Mouse (Mus musculus) MEL (cell line): ENCODE measurements at regions not wholly inside any gene's neighbourhood (a gene's known extent, or its start where the extent isn't known, plus 50 kb on each side); places are given as distances from the start of the nearest gene placed in this dataset.
A peak's percentile ranks its signal among the peaks of the same experiment; 100 is the strongest.

ENCODE experiments used
- CTCF ChIP-seq, 3 experiments: IDR thresholded peaks in 2 of 3; conservative IDR thresholded peaks in 1 of 3; 2 replicates each; pipeline ENCODE4 v1.5.1; 2011 to 2012; ENCODE audit warnings: low read length in 3 of 3, low read depth in 2 of 3, mild to moderate bottlenecking in 2 of 3, improper control_type of control experiment in 1 of 3, inconsistent platforms in 1 of 3, mixed read lengths in 1 of 3, moderate library complexity in 1 of 3; ENCODE audit not compliant: control insufficient read depth in 1 of 3, insufficient read depth in 1 of 3, poor library complexity in 1 of 3, severe bottlenecking in 1 of 3
- EP300 ChIP-seq, 2 experiments: IDR thresholded peaks; 2 replicates each; pipeline ENCODE4 v1.6.1; 2011; ENCODE audit warnings: improper control_type of control experiment in 2 of 2, low read length in 2 of 2, low read depth in 1 of 2, mild to moderate bottlenecking in 1 of 2
- MAX ChIP-seq: IDR thresholded peaks from 2 replicates; pipeline ENCODE4 v1.6.1; 2011; ENCODE audit warnings: low read length, improper control_type of control experiment
- ZMIZ1 ChIP-seq: IDR thresholded peaks from 2 replicates; pipeline ENCODE4 v1.6.1; 2012; ENCODE audit warnings: low read depth, mild to moderate bottlenecking, inconsistent platforms, low read length, improper control_type of control experiment, moderate library complexity

- TF ChIP-seq ZMIZ1 (no peak), CTCF (IDR thresholded peaks at IDR 0.05 in 2 of 3, conservative IDR thresholded peaks at IDR 0.05 in 1 of 3; ENCODE audit: control insufficient read depth in 1 of 3, insufficient read depth in 1 of 3, low read depth in 2 of 3, low read length in 3 of 3, poor library complexity in 1 of 3, severe bottlenecking in 1 of 3) (peak; percentile 19 to 53 (median 44); a peak in 3 of 6 replicates), EP300 (IDR thresholded peaks at IDR 0.05; ENCODE audit: low read depth in 1 of 2, low read length in 2 of 2) (no peak), MAX (no peak)
These were observed 246.8 kb upstream of the Mms22l start for GRCm38 (mm10) chr4:24249243-24249970.
